Mouse (Mus musculus) megakaryocyte progenitor cell, adult 5-6 weeks (primary cell): ENCODE measurements at regions not wholly inside any gene's neighbourhood (a gene's known extent, or its start where the extent isn't known, plus 50 kb on each side); places are given as distances from the start of the nearest gene placed in this dataset.
"Not testable (repeated sequence)": the region's sequence is repeated elsewhere in the genome, so short reads cannot be mapped to it uniquely, and the experiment has no call there.

Source experiments
- ATAC-seq: replicated peaks from 2 replicates; pipeline ENCODE4 v1.8.0; 2016; ENCODE audit warnings: mild to moderate bottlenecking, moderate TSS enrichment, inconsistent platforms; ENCODE audit not compliant: poor library complexity

DNA sequence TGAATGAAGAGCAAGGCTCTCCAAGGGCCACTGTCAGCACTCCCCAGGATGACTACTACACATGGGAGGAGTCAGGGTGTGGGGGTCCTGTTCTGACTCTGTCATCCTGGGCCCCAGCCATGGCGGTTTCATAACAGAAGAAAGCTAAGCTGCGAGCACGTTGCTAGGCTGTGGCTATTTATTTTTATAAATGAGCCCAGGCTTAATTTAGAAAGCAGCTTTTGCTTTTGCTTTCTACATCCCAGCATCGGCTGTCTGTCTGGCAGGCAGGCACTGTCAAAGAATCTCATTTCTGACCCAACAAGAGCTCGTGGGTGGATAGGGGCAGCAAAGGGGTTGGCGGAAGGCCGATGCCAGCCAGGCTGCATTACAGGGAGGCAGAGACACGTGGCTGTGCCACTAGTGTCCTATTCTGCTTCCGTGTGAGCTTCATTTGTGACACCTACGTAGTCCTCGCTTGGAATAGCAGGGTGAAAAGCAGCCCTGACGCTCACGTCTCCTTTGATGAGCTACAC lies 203.9 kb upstream of the Serp2 start:
- ATAC-seq, result 0 out of 2 replicates have a peak, but pooled peaks have one; percentile 18

- ATAC-seq, result peak; percentile 65
Observed at GRCm38 (mm10) chr14:76759377-76759776, 202.7 kb upstream of the Serp2 start.

DNA sequence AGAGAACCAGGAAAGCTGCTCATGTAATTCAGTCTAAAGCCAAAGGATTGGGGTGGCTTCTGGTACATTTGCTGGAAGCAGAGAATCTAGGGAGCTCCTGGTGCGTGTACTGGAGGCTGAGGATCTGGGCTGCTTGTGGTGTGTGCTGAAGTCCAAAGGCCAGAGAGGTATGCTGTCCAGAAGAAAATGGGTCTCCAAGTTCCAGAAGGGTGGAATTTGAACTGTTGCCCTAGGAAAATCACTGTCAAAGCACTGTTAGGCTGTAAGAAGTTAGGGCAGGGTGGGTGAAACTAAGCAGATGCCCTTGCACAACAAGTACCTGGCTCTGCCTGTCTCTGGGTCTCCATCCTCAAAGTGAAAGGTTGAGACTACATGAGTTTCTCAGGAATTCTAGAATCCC lies 201.9 kb upstream of the Serp2 start:
- no peak for ATAC-seq

DNA sequence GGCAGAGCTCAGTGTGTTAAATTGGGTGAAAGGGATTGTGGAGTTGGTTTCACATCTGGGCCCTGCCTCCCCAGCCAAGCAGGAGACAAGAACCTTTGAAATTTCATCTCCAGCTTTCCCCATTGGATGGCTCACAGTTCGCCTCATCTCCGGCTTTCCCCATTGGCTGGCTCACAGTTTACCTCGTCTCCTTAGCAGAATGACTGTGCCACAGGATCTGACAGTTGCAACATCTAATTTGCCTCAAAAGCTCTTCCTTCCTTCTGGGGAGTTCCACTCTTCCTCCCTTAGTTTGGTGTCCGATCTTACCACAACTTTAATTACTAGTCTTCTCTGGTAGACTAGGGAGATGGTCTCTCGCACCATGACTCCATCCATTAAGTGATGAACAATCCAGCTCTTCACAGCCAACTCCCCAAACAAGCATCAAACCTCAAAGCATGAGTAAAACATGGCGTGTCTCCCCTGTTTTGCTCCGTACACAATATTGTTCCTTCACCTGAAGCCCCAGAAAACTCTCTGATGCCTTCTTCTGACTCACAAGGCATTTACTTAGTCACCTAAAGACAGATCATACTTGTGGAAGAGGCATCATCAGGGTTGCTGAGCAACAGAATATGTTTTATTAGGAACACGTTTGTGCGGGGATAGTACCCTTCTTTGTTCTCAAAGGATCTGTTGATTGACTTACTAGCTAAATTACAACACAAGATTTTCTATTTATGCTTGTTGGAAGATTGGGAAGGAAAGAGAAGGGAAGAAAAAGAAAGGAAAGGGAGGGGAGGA lies 199.1 kb upstream of the Serp2 start:
- peak; percentile 54 for ATAC-seq

- ATAC-seq, result no peak
Observed at GRCm38 (mm10) chr14:76753734-76754133, 197.0 kb upstream of the Serp2 start.

GRCm38 (mm10) chr14:76749178-76749577 lies 192.5 kb upstream of the Serp2 start:
- ATAC-seq, result no peak

GRCm38 (mm10) chr14:76748711-76749110 lies 192.0 kb upstream of the Serp2 start:
- ATAC-seq, result peak; percentile 80

- ATAC-seq, result peak; percentile 61
Observed at GRCm38 (mm10) chr14:76747814-76748213, 191.1 kb upstream of the Serp2 start.

GRCm38 (mm10) chr14:76746282-76746681 lies 189.6 kb upstream of the Serp2 start:
- ATAC-seq, result no peak

DNA sequence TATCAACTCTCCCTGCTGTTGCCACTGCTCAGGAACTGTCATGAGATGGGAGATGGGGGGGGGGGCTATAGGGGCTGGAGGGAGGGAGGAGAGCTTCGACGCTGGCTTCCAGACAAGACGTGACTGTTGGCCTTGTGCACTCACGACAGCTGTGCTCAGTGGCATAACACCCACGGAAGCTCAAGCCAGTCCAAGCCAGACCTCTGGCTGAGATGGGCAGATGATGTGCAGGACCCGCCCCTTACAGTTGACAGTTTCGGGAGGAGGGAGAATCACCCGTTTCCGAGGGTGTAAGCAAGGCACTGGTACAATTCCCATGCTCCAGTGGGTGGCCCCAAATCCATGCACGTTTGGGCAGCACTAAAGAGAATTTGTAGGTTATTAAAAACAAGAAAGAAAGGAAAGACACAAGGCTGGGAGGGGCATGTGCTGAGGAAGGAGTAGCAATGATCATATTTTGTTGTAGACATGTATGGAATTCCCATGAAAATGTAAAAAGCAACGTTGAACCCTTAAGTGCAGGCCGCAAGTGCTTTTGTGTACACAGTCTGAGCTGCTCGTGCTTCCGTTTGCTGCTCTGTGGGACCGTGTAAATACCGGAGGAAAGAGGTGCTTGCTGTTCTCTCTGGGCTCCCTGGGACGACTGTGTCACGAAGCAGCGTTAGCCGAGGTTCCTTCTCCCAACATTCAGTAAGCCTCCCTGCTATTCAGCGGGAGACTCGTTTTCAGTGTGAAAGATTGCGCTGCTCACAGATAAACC lies 188.2 kb upstream of the Serp2 start:
- no peak for ATAC-seq

- ATAC-seq, result no peak; the same call in 1 of the 2 replicates
Observed at GRCm38 (mm10) chr14:76742297-76742696, 185.6 kb upstream of the Serp2 start.

GRCm38 (mm10) chr14:76739836-76740597 lies 183.3 kb upstream of the Serp2 start:
- peak; percentile 77 for ATAC-seq

DNA sequence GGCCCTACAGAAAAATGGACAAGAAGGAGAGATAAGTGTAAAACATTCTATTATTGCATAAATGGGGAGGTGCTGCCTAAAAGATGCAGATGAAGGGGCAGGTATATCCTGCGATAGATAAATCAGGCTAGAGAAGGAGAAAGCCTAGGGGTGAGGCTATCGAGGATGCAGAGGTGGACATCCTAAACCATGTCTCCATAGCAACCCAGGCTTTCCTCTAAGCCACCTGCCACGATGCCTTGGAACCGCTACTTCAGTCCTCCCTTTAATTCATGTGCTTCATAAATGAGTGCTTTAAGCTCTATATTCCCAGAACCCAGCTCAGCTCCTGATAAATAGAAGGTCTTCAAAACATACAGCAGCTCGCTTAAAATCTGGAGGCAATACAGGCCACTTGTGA lies 179.3 kb upstream of the Serp2 start:
- ATAC-seq, result no peak

DNA sequence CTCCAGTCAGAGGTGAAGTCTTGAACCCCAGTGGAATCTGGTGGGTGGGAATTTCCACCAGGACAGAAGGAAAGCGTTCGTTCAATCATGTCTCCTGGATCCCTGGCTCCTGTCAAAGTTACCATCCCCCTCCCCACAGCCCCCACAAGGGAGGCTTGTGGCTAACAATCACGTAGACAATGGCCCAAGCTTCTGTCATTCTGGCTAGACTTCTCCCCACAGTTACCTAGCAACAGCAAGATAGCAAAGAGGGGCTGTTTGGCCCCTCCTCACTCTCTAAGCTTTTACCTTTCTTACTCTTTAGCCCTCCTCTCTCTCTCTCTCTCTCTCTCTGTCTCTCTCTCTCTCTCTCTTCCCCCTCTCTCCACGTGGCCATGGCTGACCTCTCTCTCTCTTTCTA lies 178.4 kb upstream of the Serp2 start:
- ATAC-seq, result no peak

DNA sequence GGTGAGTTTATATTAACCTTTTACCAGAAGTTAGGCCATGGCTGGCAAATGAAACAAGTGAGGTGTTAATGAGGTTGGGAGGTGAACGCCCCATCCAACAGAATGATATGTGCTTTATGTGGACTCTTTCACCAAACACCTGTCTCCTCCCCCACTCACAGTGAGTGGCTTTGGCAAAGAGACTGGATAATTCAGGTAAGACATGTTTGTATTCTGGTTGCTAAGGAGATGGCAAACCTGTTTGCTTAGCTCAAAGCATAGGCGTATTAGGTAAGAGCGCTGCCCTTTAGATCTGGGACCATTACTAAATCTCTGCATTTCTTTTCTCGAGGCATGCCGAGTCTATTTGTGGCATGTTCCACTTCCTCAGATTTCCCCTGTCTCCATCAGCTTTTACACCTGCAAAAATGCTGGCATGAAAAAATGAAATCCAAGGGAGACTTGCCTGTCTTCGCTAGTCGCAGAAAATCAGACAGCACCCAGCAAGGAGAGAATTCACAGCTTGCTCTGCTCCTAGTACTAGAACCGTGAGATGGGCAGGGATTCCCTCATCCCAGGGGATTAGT lies 176.7 kb upstream of the Serp2 start:
- no peak for ATAC-seq

DNA sequence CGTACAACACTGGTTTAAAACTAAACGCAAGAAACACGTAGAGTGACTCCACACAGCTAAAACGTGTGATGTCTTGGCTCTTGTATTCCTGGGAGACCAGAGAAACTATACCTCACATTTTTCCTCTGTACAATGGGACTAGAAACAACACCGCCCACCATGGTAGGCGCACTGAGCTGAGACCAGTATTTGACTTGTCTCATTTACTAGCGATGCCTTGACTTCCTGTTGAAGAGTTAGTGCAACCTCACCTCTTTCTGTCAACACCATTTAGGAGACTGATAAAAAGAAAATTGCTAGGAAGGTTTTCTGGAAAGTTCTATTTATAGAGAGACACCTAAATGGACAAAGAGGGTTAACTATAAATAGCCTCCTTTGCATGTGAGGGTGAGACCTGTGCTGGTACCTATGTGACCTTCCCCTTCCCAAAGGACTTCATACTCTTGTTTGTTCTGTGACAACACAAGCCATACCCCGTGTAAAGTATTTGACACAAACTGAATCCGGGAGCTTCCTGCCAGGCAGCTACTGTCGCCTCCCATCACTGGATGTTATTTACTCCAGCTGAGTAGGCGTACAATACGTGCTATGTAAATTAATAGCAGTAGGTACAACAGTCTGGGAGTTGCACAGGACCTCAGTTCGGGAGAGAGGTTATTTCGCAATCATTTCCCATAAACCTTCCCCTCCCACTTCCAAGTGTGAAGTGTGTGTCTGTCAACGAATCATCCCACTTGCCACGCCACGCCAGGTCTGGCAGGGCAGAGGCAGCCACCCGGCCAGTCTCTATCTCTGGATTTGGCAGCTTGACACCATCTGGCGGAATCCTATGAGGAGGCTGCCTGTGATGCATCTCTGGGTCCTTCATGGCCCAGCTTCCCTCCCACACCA lies 174.7 kb upstream of the Serp2 start:
- ATAC-seq, result peak; percentile 29; the same call in 1 of the 2 replicates

DNA sequence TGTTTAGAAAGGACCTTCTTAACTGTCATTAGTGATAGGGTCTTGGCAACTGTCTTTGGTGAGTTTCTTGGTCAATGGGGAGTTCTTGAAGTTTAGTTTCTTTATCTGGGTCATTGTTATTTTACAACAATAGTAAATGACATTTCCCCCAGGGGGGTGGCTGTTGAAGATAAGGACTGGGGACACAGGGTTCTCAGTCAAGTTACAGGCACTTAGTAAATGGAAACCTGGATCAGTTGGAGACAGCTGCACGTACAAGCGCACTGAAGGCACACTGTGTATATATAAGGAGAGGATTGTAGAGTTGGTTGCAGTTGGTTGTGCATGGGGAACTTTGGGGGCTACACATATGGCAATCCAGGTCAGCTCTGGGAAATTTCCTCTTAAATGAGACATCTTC lies 169.2 kb upstream of the Serp2 start:
- ATAC-seq, result no peak

DNA sequence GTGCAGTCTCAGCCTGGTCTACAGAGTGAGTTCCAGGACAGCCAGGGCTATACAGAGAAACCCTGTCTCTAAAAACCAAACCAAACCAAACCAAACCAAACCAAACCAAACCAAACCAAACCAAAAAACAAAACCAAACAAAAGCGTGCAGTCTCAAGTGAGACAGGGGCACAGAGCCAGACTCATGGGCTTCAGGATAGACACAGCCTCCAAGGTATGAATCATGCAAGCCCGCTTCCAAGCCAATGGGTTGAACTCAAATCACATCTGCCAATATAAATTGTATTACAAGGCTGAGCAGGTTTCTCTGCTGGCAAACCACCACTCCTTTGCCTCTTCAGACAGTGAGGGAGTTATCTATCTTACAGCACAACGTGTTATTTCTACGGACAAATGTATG lies 168.5 kb upstream of the Serp2 start:
- ATAC-seq, result not testable (repeated sequence)

DNA sequence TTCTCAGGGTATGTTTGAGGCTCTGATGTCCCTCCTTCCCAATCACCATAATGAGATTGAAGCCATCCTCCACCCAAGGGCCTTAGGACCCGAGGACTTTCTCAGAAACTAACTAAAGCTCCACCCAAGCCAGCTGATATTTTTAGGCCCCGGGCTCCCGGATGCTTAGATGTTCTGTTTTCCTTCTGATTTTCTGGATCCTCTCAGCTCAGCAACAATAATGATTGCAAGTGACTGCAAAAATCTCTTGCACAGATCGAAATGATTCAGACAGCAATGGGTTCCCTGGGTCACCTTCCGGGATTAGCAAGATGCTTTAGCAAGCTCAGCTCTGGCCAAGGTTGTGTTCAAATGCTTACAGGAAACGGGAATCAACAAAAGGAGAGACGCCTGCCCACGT lies 168.1 kb upstream of the Serp2 start:
- ATAC-seq, result no peak

DNA sequence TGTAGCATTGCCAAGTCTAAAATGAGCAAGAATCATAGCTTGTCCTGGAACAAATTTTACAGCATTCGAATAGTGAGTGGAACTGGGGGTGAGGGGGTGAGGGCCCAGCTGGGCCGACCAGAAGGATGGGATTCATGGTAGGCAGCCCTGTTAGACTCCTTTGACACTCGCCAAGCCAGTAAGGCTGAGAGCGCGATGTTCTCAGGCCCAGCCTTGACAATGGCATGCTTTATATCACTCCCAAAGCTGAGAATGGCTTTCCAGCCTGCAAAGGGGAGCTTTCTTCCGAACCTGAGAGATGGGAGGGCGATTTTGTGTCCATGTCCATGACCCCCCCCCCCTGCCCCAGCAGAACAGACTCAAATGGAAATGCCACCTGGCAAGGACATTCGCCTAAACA lies 167.7 kb upstream of the Serp2 start:
- no peak for ATAC-seq
